Comparison of ENCODE assay signal across 7 mouse cellular contexts in genomic region chr10:122912086-122912690, GRCm38 (mm10).
A peak's percentile ranks its signal among the peaks of the same experiment; 100 is the strongest.
DNase-seq lines count a peak whose midpoint lies in the region; ATAC-seq and TF ChIP-seq lines count a peak whose summit lies in the region.

No protein-coding gene starts in this region.

- no peak for TF ChIP-seq EP300 in liver, postnatal 0 days (IDR thresholded peaks at IDR 0.05; ENCODE audit: low read depth)

- no peaks in the 10 kb centered on the region for H3K9me3 ChIP-seq in liver, embryonic 15.5 days (replicated peaks)
- no peaks in the 10 kb centered on the region for H3K9me3 ChIP-seq in liver, embryonic 12.5 days (replicated peaks)
- no peaks in the 10 kb centered on the region for H3K9me3 ChIP-seq in embryonic facial prominence, embryonic 12.5 days
- H3K9me3 ChIP-seq in heart, embryonic 15.5 days (replicated peaks) = no peaks in the 10 kb centered on the region
- no peaks in the 10 kb centered on the region for H3K9me3 ChIP-seq in liver, postnatal 0 days (ENCODE audit: low read length)

- no peak for TF ChIP-seq CTCF in liver, postnatal 0 days (IDR thresholded peaks at IDR 0.05; ENCODE audit: low read depth)

- no peaks in the 10 kb centered on the region for H3K27me3 ChIP-seq in liver, embryonic 15.5 days
- H3K27me3 ChIP-seq in liver, embryonic 12.5 days (replicated peaks) = no peaks in the 10 kb centered on the region
- no peaks in the 10 kb centered on the region for H3K27me3 ChIP-seq in embryonic facial prominence, embryonic 12.5 days
- H3K27me3 ChIP-seq in heart, embryonic 15.5 days = no peaks in the 10 kb centered on the region
- H3K27me3 ChIP-seq in liver, postnatal 0 days (ENCODE audit: insufficient read depth, low read length) = no peaks in the 10 kb centered on the region

- H3K9ac ChIP-seq in liver, embryonic 15.5 days = no peak overlapping the region
- H3K9ac ChIP-seq in liver, embryonic 12.5 days = no peak overlapping the region
- no peak overlapping the region for H3K9ac ChIP-seq in embryonic facial prominence, embryonic 12.5 days
- H3K9ac ChIP-seq in heart, embryonic 15.5 days = no peak overlapping the region
- H3K9ac ChIP-seq in liver, postnatal 0 days (replicated peaks) = no peak overlapping the region

- no peaks in the 10 kb centered on the region for H3K36me3 ChIP-seq in liver, embryonic 15.5 days (replicated peaks)
- no peaks in the 10 kb centered on the region for H3K36me3 ChIP-seq in liver, embryonic 12.5 days
- H3K36me3 ChIP-seq in embryonic facial prominence, embryonic 12.5 days = no peaks in the 10 kb centered on the region
- H3K36me3 ChIP-seq in heart, embryonic 15.5 days = no peaks in the 10 kb centered on the region
- H3K36me3 ChIP-seq in liver, postnatal 0 days (replicated peaks; ENCODE audit: insufficient read depth, low read length) = no peaks in the 10 kb centered on the region

- H3K4me3 ChIP-seq in liver, embryonic 15.5 days (replicated peaks) = no peak overlapping the region
- no peak overlapping the region for H3K4me3 ChIP-seq in liver, embryonic 12.5 days
- 0 out of 2 replicates have a peak overlapping the region, but pooled peaks have one; percentile 3 for H3K4me3 ChIP-seq in embryonic facial prominence, embryonic 12.5 days
- no peak overlapping the region for H3K4me3 ChIP-seq in heart, embryonic 15.5 days
- H3K4me3 ChIP-seq in liver, postnatal 0 days (ENCODE audit: low read depth, low read length) = no peak overlapping the region

- DNase-seq in liver, postnatal 0 days = no peak
- no peak for DNase-seq in cerebellum, postnatal 14 days

- 58% methylated on average over 12 of the region's 12 CpGs for WGBS in liver, embryonic 15.5 days (ENCODE audit: insufficient replicate concordance)
- WGBS in liver, embryonic 12.5 days (ENCODE audit: insufficient replicate concordance) = 31% methylated on average over 12 of the region's 12 CpGs
- 13% methylated on average over 10 of the region's 12 CpGs for WGBS in embryonic facial prominence, embryonic 12.5 days
- WGBS in heart, embryonic 15.5 days = 42% methylated on average over 12 of the region's 12 CpGs
- WGBS in liver, postnatal 0 days (ENCODE audit: insufficient replicate concordance) = 66% methylated on average over 10 of the region's 12 CpGs

- 0 out of 2 replicates have a peak overlapping the region, but pooled peaks have one; percentile 21 for H3K4me2 ChIP-seq in liver, embryonic 15.5 days
- no peak overlapping the region for H3K4me2 ChIP-seq in liver, embryonic 12.5 days
- H3K4me2 ChIP-seq in embryonic facial prominence, embryonic 12.5 days (replicated peaks) = peak overlapping the region; percentile 46
- peak overlapping the region; percentile 46 for H3K4me2 ChIP-seq in heart, embryonic 15.5 days
- H3K4me2 ChIP-seq in liver, postnatal 0 days (ENCODE audit: low read depth, low read length) = no peak overlapping the region

- peaks cover 3% of the 10 kb centered on the region; the same call in 1 of the 2 replicates for H3K4me1 ChIP-seq in liver, embryonic 15.5 days (replicated peaks)
- H3K4me1 ChIP-seq in liver, embryonic 12.5 days = no peaks in the 10 kb centered on the region; the same call in 1 of the 2 replicates
- peaks cover 49% of the 10 kb centered on the region for H3K4me1 ChIP-seq in embryonic facial prominence, embryonic 12.5 days
- peaks cover 12% of the 10 kb centered on the region for H3K4me1 ChIP-seq in heart, embryonic 15.5 days (replicated peaks)
- 0 out of 2 replicates have a peak, but pooled peaks cover 5% of the 10 kb centered on the region for H3K4me1 ChIP-seq in liver, postnatal 0 days (ENCODE audit: insufficient read depth)

- ATAC-seq in liver, embryonic 15.5 days (ENCODE audit: insufficient read depth) = no peak
- no peak for ATAC-seq in liver, embryonic 12.5 days
- no peak for ATAC-seq in embryonic facial prominence, embryonic 12.5 days (ENCODE audit: insufficient number of reproducible peaks, insufficient read depth, low FRiP score, low TSS enrichment)
- no peak for ATAC-seq in heart, embryonic 15.5 days (replicated peaks; ENCODE audit: insufficient number of reproducible peaks, insufficient read depth, low FRiP score, low read depth)
- ATAC-seq in liver, postnatal 0 days = no peak
- no peak for ATAC-seq in megakaryocyte-erythroid progenitor cell, adult 5-6 weeks (replicated peaks; ENCODE audit: low FRiP score, low TSS enrichment, poor library complexity, severe bottlenecking)

- H3K27ac ChIP-seq in liver, embryonic 15.5 days (replicated peaks) = no peak overlapping the region
- H3K27ac ChIP-seq in liver, embryonic 12.5 days = no peak overlapping the region
- peak overlapping the region; percentile 100 for H3K27ac ChIP-seq in embryonic facial prominence, embryonic 12.5 days
- peak overlapping the region; percentile 84 for H3K27ac ChIP-seq in heart, embryonic 15.5 days
- H3K27ac ChIP-seq in liver, postnatal 0 days (ENCODE audit: low read depth) = peak overlapping the region; percentile 52; the same call in 1 of the 2 replicates

Comparison
In these comparisons a context has a peak if more than half of its experiments do, and no peak if none do; other contexts are left out.
1. H3K27ac ChIP-seq: peak in embryonic facial prominence, embryonic 12.5 days (single experiment), heart, embryonic 15.5 days (single experiment) and liver, postnatal 0 days (single experiment); none in liver, embryonic 15.5 days (single experiment) and liver, embryonic 12.5 days (single experiment).
2. H3K4me2 ChIP-seq: peak in liver, embryonic 15.5 days (single experiment), embryonic facial prominence, embryonic 12.5 days (single experiment) and heart, embryonic 15.5 days (single experiment); none in liver, embryonic 12.5 days (single experiment) and liver, postnatal 0 days (single experiment).